Mouse (Mus musculus) liver, postnatal 0 days (tissue): ENCODE results near the gene Cort.

Experiments
- CTCF ChIP-seq: sonication (generic); IDR thresholded peaks from 2 replicates; pipeline ENCODE4 v1.5.1; 2016; ENCODE audit warnings: antibody characterized with exemption, low read depth
- EP300 ChIP-seq: IDR thresholded peaks from 2 replicates; pipeline ENCODE4 v1.6.1; 2016; ENCODE audit warnings: antibody characterized with exemption, low read depth, mild to moderate bottlenecking

- no peak for TF ChIP-seq CTCF
- TF ChIP-seq EP300: no peak
Observed at GRCm38 (mm10) chr4:149125341-149126114, 1.0 kb downstream of the Cort start.
